Mouse (Mus musculus) heart, embryonic 11.5 days (tissue): ENCODE results near the gene Actl11. TPM values are rescaled to one million over a fixed set of nuclear protein-coding genes. Genes with fewer than 3 reads are reported as not detected.

Experiments
- ATAC-seq: fragments of 200-750 bp; cut with Nextera tagmentation; replicated peaks from 2 replicates; pipeline ENCODE4 v1.8.0; 2017; ENCODE audit warnings: moderate library complexity; ENCODE audit not compliant: insufficient number of reproducible peaks, low FRiP score, low TSS enrichment
- H3K27ac ChIP-seq: fragments of 300-500 bp; sonication (generic); 2 replicates; pipeline ENCODE4 v1.5.1; 2014; ENCODE audit warnings: mild to moderate bottlenecking, low read depth, low read length
- H3K27me3 ChIP-seq: fragments of 300-500 bp; sonication (generic); 2 replicates; pipeline ENCODE4 v1.6.1; 2014; ENCODE audit warnings: mild to moderate bottlenecking, low read length, mixed read lengths; ENCODE audit not compliant: control insufficient read depth, insufficient read depth
- H3K36me3 ChIP-seq: fragments of 300-500 bp; sonication (generic); 2 replicates; pipeline ENCODE4 v1.6.1; 2014; ENCODE audit warnings: mild to moderate bottlenecking, low read length, moderate library complexity, mixed read lengths; ENCODE audit not compliant: control insufficient read depth, insufficient read depth
- H3K4me1 ChIP-seq: fragments of 300-500 bp; sonication (generic); 2 replicates; pipeline ENCODE4 v1.6.1; 2014; ENCODE audit warnings: low read length; ENCODE audit not compliant: control insufficient read depth, insufficient read depth
- H3K4me2 ChIP-seq: fragments of 300-500 bp; sonication (generic); 2 replicates; pipeline ENCODE4 v1.6.1; 2014; ENCODE audit warnings: mild to moderate bottlenecking, moderate library complexity
- H3K4me3 ChIP-seq: fragments of 300-500 bp; sonication (generic); 2 replicates; pipeline ENCODE4 v1.5.1; 2014; ENCODE audit warnings: low read depth, low read length
- H3K9ac ChIP-seq: fragments of 300-500 bp; sonication (generic); 2 replicates; pipeline ENCODE4 v1.6.1; 2014; ENCODE audit warnings: mild to moderate bottlenecking, low read depth, low read length, moderate library complexity
- H3K9me3 ChIP-seq: fragments of 300-500 bp; sonication (generic); replicated peaks from 2 replicates; pipeline ENCODE4 v1.6.1; 2016; ENCODE audit warnings: low read length; ENCODE audit not compliant: control insufficient read depth
- WGBS: fragments of 180-500 bp; shearing (Covaris S2); extraction: QIAGEN DNeasy Blood & Tissue Kit; methylation state at CpG from one replicate; pipeline ENCODE4 v1.1.7; 2014; ENCODE audit not compliant: insufficient replicate concordance; 5-methylcytosine and 5-hydroxymethylcytosine counted together
- polyA plus RNA-seq: library from polyadenylated mRNA; unstranded; fragments of >200 nt; fragmentation: Nextera tagmentation; extraction: Ambion mirVana; gene quantifications from 2 replicates; pipeline ENCODE4 v1.2.1, GENCODE M21; 2014

The Actl11 gene
- polyA plus RNA-seq, 1 experiment from 2014 or later = not detected

- Histone ChIP-seq H3K4me3 (no peak overlapping the region), H3K4me1 (peaks cover 30% of the 10 kb centered on the region), H3K27me3 (peaks cover 8% of the 10 kb centered on the region; the same call in 1 of the 2 replicates), H3K9ac (no peak overlapping the region), H3K27ac (peak overlapping the region; percentile 62), H3K9me3 (no peaks in the 10 kb centered on the region), H3K36me3 (no peaks in the 10 kb centered on the region), H3K4me2 (peak overlapping the region; percentile 3; the same call in 1 of the 2 replicates)
- no peak for ATAC-seq
- 72% methylated on average over 15 of the region's 15 CpGs for WGBS
These were observed 18.1 kb upstream of the Actl11 start for GRCm38 (mm10) chr9:107910025-107910769.

- Histone ChIP-seq H3K36me3 (no peaks in the 10 kb centered on the region), H3K4me2 (no peak overlapping the region), H3K27me3 (peaks cover 14% of the 10 kb centered on the region; the same call in 1 of the 2 replicates), H3K27ac (no peak overlapping the region), H3K9ac (no peak overlapping the region), H3K4me1 (peaks cover 8% of the 10 kb centered on the region), H3K9me3 (no peaks in the 10 kb centered on the region), H3K4me3 (no peak overlapping the region)
- no peak for ATAC-seq
- WGBS = 67% methylated on average over 16 of the region's 16 CpGs
These were observed 13.4 kb upstream of the Actl11 start for GRCm38 (mm10) chr9:107914764-107915420.

GRCm38 (mm10) chr9:107917895-107918608 is 10.2 kb upstream of the Actl11 start:
- WGBS = 30% methylated on average over 13 of the region's 13 CpGs
- Histone ChIP-seq H3K4me2 (no peak overlapping the region), H3K9me3 (no peaks in the 10 kb centered on the region), H3K36me3 (no peaks in the 10 kb centered on the region), H3K27me3 (peaks cover 14% of the 10 kb centered on the region; the same call in 1 of the 2 replicates), H3K4me1 (peaks cover 8% of the 10 kb centered on the region), H3K4me3 (no peak overlapping the region), H3K27ac (no peak overlapping the region), H3K9ac (no peak overlapping the region)
- no peak for ATAC-seq

GRCm38 (mm10) chr9:107918884-107919283 is 9.4 kb upstream of the Actl11 start:
- ATAC-seq = no peak
- no peak overlapping the region for H3K4me2 ChIP-seq

GRCm38 (mm10) chr9:107919441-107919840 is 8.8 kb upstream of the Actl11 start:
- Histone ChIP-seq H3K9ac (no peak overlapping the region), H3K4me3 (no peak overlapping the region), H3K27me3 (peaks cover 10% of the 10 kb centered on the region; the same call in 1 of the 2 replicates), H3K36me3 (no peaks in the 10 kb centered on the region), H3K4me2 (no peak overlapping the region), H3K4me1 (peaks cover 17% of the 10 kb centered on the region), H3K9me3 (no peaks in the 10 kb centered on the region), H3K27ac (no peak overlapping the region)
- 66% methylated on average over 5 of the region's 5 CpGs for whole genome bisulfite sequencing
- ATAC-seq = no peak

More at GRCm38 (mm10) chr9:107918884-107919283, 9.4 kb upstream of the Actl11 start:
- H3K27me3 ChIP-seq = peaks cover 14% of the 10 kb centered on the region; the same call in 1 of the 2 replicates
- no peaks in the 10 kb centered on the region for H3K36me3 ChIP-seq
- no peaks in the 10 kb centered on the region for H3K9me3 ChIP-seq
- peaks cover 13% of the 10 kb centered on the region for H3K4me1 ChIP-seq
- H3K4me3 ChIP-seq = no peak overlapping the region
- H3K9ac ChIP-seq = no peak overlapping the region
- WGBS = 77% methylated on average over 6 of the region's 6 CpGs
- no peak overlapping the region for H3K27ac ChIP-seq

GRCm38 (mm10) chr9:107923021-107923420 is 5.2 kb upstream of the Actl11 start:
- Histone ChIP-seq H3K4me2 (no peak overlapping the region), H3K9ac (no peak overlapping the region), H3K4me3 (no peak overlapping the region), H3K27me3 (no peaks in the 10 kb centered on the region), H3K4me1 (peaks cover 25% of the 10 kb centered on the region), H3K27ac (no peak overlapping the region), H3K9me3 (no peaks in the 10 kb centered on the region), H3K36me3 (no peaks in the 10 kb centered on the region)
- 25% methylated on average over 7 of the region's 7 CpGs for WGBS
- no peak for ATAC-seq

- Histone ChIP-seq H3K9me3 (no peaks in the 10 kb centered on the region), H3K4me2 (0 out of 2 replicates have a peak overlapping the region, but pooled peaks have one; percentile 6), H3K27me3 (no peaks in the 10 kb centered on the region), H3K9ac (no peak overlapping the region), H3K27ac (no peak overlapping the region), H3K4me1 (peaks cover 30% of the 10 kb centered on the region), H3K36me3 (no peaks in the 10 kb centered on the region), H3K4me3 (no peak overlapping the region)
- WGBS = 38% methylated on average over 6 of the region's 6 CpGs
- ATAC-seq = no peak
These were observed 4.3 kb upstream of the Actl11 start for GRCm38 (mm10) chr9:107923956-107924355.

- H3K4me2 ChIP-seq = no peak overlapping the region
- 45% methylated on average over 3 of the region's 3 CpGs for WGBS
- H3K4me1 ChIP-seq = peaks cover 31% of the 10 kb centered on the region
- no peaks in the 10 kb centered on the region for H3K9me3 ChIP-seq
- H3K4me3 ChIP-seq = no peak overlapping the region
- ATAC-seq = no peak
- H3K36me3 ChIP-seq = no peaks in the 10 kb centered on the region
- H3K27ac ChIP-seq = no peak overlapping the region
- no peaks in the 10 kb centered on the region for H3K27me3 ChIP-seq
- H3K9ac ChIP-seq = no peak overlapping the region
These were observed 3.0 kb upstream of the Actl11 start for GRCm38 (mm10) chr9:107925251-107925650.
